Mouse (Mus musculus) midbrain, embryonic 10.5 days (tissue): ENCODE results near the gene Trpd52l3. TPM values are rescaled to one million over a fixed set of nuclear protein-coding genes. Genes with fewer than 3 reads are reported as not detected.
A peak's percentile ranks its signal among the peaks of the same experiment; 100 is the strongest.

Source experiments
- DNase-seq: peaks from one replicate; pipeline ENCODE4 v3.0.0-alpha.2; 2017; ENCODE audit warnings: low spot score
- H3K27ac ChIP-seq: fragments of 300-500 bp; sonication (generic); replicated peaks from 2 replicates; pipeline ENCODE4 v1.5.1; 2016; ENCODE audit warnings: mild to moderate bottlenecking
- H3K27me3 ChIP-seq: fragments of 300-500 bp; sonication (generic); 2 replicates; pipeline ENCODE4 v1.6.1; 2016; ENCODE audit warnings: low read depth, mild to moderate bottlenecking; ENCODE audit not compliant: poor library complexity, severe bottlenecking
- H3K36me3 ChIP-seq: fragments of 300-500 bp; sonication (generic); 2 replicates; pipeline ENCODE4 v1.6.1; 2016; ENCODE audit warnings: mild to moderate bottlenecking, moderate library complexity
- H3K4me1 ChIP-seq: fragments of 300-500 bp; sonication (generic); 2 replicates; pipeline ENCODE4 v1.6.1; 2016
- H3K4me3 ChIP-seq: fragments of 300-500 bp; sonication (generic); 2 replicates; pipeline ENCODE4 v1.5.1; 2016; ENCODE audit warnings: mild to moderate bottlenecking, moderate library complexity
- H3K9me3 ChIP-seq: fragments of 300-500 bp; sonication (generic); replicated peaks from 2 replicates; pipeline ENCODE4 v1.6.1; 2016; ENCODE audit warnings: mild to moderate bottlenecking
- WGBS: fragments of 180-500 bp; shearing (Covaris S2); methylation state at CpG from one replicate; pipeline ENCODE4 v1.1.7; 2016; 5-methylcytosine and 5-hydroxymethylcytosine counted together
- polyA plus RNA-seq: library from polyadenylated mRNA; unstranded; fragments of >200 nt; fragmentation: Nextera tagmentation; extraction: Ambion mirVana; gene quantifications from 2 replicates; pipeline ENCODE4 v1.2.1, GENCODE M21; 2016

The Trpd52l3 gene
- polyA plus RNA-seq, 1 experiment from 2014 or later: not detected

- Histone ChIP-seq H3K4me1 (peaks cover 65% of the 10 kb centered on the region), H3K36me3 (peaks cover 6% of the 10 kb centered on the region; the same call in 1 of the 2 replicates), H3K27ac (no peak overlapping the region), H3K9me3 (no peaks in the 10 kb centered on the region), H3K27me3 (no peaks in the 10 kb centered on the region), H3K4me3 (peak overlapping the region; percentile 100)
- 66% methylated on average over 3 of the region's 3 CpGs for WGBS
- no peak for DNase-seq
Observed at GRCm38 (mm10) chr19:30032206-30032605, 28.6 kb downstream of the Trpd52l3 start.

GRCm38 (mm10) chr19:30035361-30035760 lies 31.8 kb downstream of the Trpd52l3 start:
- Histone ChIP-seq H3K36me3 (peaks cover 20% of the 10 kb centered on the region; the same call in 1 of the 2 replicates), H3K9me3 (no peaks in the 10 kb centered on the region), H3K27ac (no peak overlapping the region), H3K4me3 (no peak overlapping the region), H3K4me1 (peaks cover 45% of the 10 kb centered on the region), H3K27me3 (no peaks in the 10 kb centered on the region)
- DNase-seq: no peak
- WGBS: 77% methylated on average over 3 of the region's 3 CpGs

GRCm38 (mm10) chr19:30043691-30044090 lies 40.1 kb downstream of the Trpd52l3 start:
- WGBS: 94% methylated on average over 2 of the region's 2 CpGs
- Histone ChIP-seq H3K9me3 (peaks cover 7% of the 10 kb centered on the region; the same call in 1 of the 2 replicates), H3K36me3 (peaks cover 86% of the 10 kb centered on the region), H3K4me3 (no peak overlapping the region), H3K4me1 (no peaks in the 10 kb centered on the region), H3K27me3 (no peaks in the 10 kb centered on the region), H3K27ac (no peak overlapping the region)
- no peak for DNase-seq

GRCm38 (mm10) chr19:30044630-30045029 lies 41.0 kb downstream of the Trpd52l3 start:
- H3K36me3 ChIP-seq: peaks cover 84% of the 10 kb centered on the region
- DNase-seq: no peak
- no peaks in the 10 kb centered on the region for H3K27me3 ChIP-seq
- no peak overlapping the region for H3K27ac ChIP-seq
- 93% methylated on average over 1 of the region's 1 CpGs for WGBS
- H3K9me3 ChIP-seq: peaks cover 7% of the 10 kb centered on the region; the same call in 1 of the 2 replicates
- no peaks in the 10 kb centered on the region for H3K4me1 ChIP-seq
- no peak overlapping the region for H3K4me3 ChIP-seq

- DNase-seq: no peak
- Histone ChIP-seq H3K36me3 (peaks cover 87% of the 10 kb centered on the region), H3K4me1 (no peaks in the 10 kb centered on the region), H3K9me3 (peaks cover 7% of the 10 kb centered on the region; the same call in 1 of the 2 replicates), H3K4me3 (no peak overlapping the region), H3K27ac (no peak overlapping the region), H3K27me3 (no peaks in the 10 kb centered on the region)
- WGBS: 59% methylated on average over 1 of the region's 1 CpGs
Observed at GRCm38 (mm10) chr19:30045857-30046256, 42.3 kb downstream of the Trpd52l3 start.

- peaks cover 74% of the 10 kb centered on the region for H3K36me3 ChIP-seq
- H3K27ac ChIP-seq: no peak overlapping the region
- H3K27me3 ChIP-seq: no peaks in the 10 kb centered on the region
- WGBS: 79% methylated on average over 2 of the region's 2 CpGs
- no peak overlapping the region for H3K4me3 ChIP-seq
- H3K9me3 ChIP-seq: no peaks in the 10 kb centered on the region; the same call in 1 of the 2 replicates
- H3K4me1 ChIP-seq: no peaks in the 10 kb centered on the region
- no peak for DNase-seq
Observed at GRCm38 (mm10) chr19:30050584-30050983, 47.0 kb downstream of the Trpd52l3 start.

GRCm38 (mm10) chr19:30051479-30051878 lies 47.9 kb downstream of the Trpd52l3 start:
- no peak overlapping the region for H3K27ac ChIP-seq
- no peak overlapping the region for H3K4me3 ChIP-seq
- WGBS: 97% methylated on average over 3 of the region's 3 CpGs
- H3K27me3 ChIP-seq: no peaks in the 10 kb centered on the region
- no peaks in the 10 kb centered on the region; the same call in 1 of the 2 replicates for H3K9me3 ChIP-seq
- no peak for DNase-seq
- H3K36me3 ChIP-seq: peaks cover 71% of the 10 kb centered on the region
- H3K4me1 ChIP-seq: no peaks in the 10 kb centered on the region

GRCm38 (mm10) chr19:30054218-30054617 lies 50.6 kb downstream of the Trpd52l3 start:
- 92% methylated on average over 2 of the region's 2 CpGs for WGBS
- H3K9me3 ChIP-seq: no peaks in the 10 kb centered on the region
- H3K27me3 ChIP-seq: no peaks in the 10 kb centered on the region
- H3K27ac ChIP-seq: no peak overlapping the region
- no peaks in the 10 kb centered on the region for H3K4me1 ChIP-seq
- H3K36me3 ChIP-seq: peaks cover 70% of the 10 kb centered on the region
- no peak overlapping the region for H3K4me3 ChIP-seq
- DNase-seq: no peak

Other genes with a start within 250 kb of the Trpd52l3 start
- 4.0 and 4.2 TPM in 2 replicates for gene 9930021J03Rik, start 197.8 kb upstream of the Trpd52l3 start, polyA plus RNA-seq
- gene Ranbp6, start 190.8 kb upstream of the Trpd52l3 start, polyA plus RNA-seq: 25.7 and 31.1 TPM in 2 replicates
- 0.60 TPM in 2 replicates for gene Il33, start 78.7 kb upstream of the Trpd52l3 start, polyA plus RNA-seq
- 80.3 and 82.0 TPM in 2 replicates for gene Uhrf2, start 26.7 kb downstream of the Trpd52l3 start, polyA plus RNA-seq
- 24.7 and 26.0 TPM in 2 replicates for gene Gldc, start 171.6 kb downstream of the Trpd52l3 start, polyA plus RNA-seq
- not detected in 2 replicates for gene Mbl2, start 229.2 kb downstream of the Trpd52l3 start, polyA plus RNA-seq